Mouse (Mus musculus) ES-E14 (cell line): Measurements from ENCODE around the gene Wdhd1. TPM values are rescaled to one million over a fixed set of nuclear protein-coding genes. Genes with fewer than 3 reads are reported as not detected.

Experiments
- DNase-seq: peaks from one replicate; pipeline ENCODE4 v3.0.0-alpha.2; 2013; ENCODE audit warnings: low read depth, low spot score
- H3K27ac ChIP-seq: 2 replicates; pipeline ENCODE4 v1.5.1; 2012; ENCODE audit warnings: low read depth, mild to moderate bottlenecking, low read length, moderate library complexity, mixed read lengths; ENCODE audit not compliant: poor library complexity, insufficient read depth, severe bottlenecking
- H3K36me3 ChIP-seq: 2 replicates; pipeline ENCODE4 v1.6.1; 2012; ENCODE audit warnings: mild to moderate bottlenecking, low read length, moderate library complexity, mixed read lengths; ENCODE audit not compliant: control insufficient read depth, poor library complexity, insufficient read depth, severe bottlenecking
- H3K4me1 ChIP-seq, 2 experiments: fragments of 150-350 bp in 1 of 2; sonication (generic) in 1 of 2; 2 replicates each; pipeline ENCODE4 v1.6.1; 2012; ENCODE audit warnings: low read length in 2 of 2, mild to moderate bottlenecking in 1 of 2, mixed read lengths in 1 of 2; ENCODE audit not compliant: control insufficient read depth in 2 of 2, insufficient read depth in 2 of 2, poor library complexity in 1 of 2
- H3K4me3 ChIP-seq, 2 experiments: fragments of 150-350 bp in 1 of 2; sonication (generic) in 1 of 2; 2 replicates each; pipeline ENCODE4 v1.5.1; 2012; ENCODE audit warnings: low read length in 2 of 2, low read depth in 1 of 2, mild to moderate bottlenecking in 1 of 2, mixed read lengths in 1 of 2; ENCODE audit not compliant: insufficient read depth in 1 of 2, poor library complexity in 1 of 2, severe bottlenecking in 1 of 2
- H3K9ac ChIP-seq: 2 replicates; pipeline ENCODE4 v1.6.1; 2012; ENCODE audit warnings: low read depth, mild to moderate bottlenecking, low read length, mixed read lengths; ENCODE audit not compliant: poor library complexity, insufficient read depth, severe bottlenecking
- H3K9me3 ChIP-seq: fragments of 150-350 bp; sonication (generic); 2 replicates; pipeline ENCODE4 v1.6.1; 2012; ENCODE audit warnings: low read depth, mild to moderate bottlenecking, low read length; ENCODE audit not compliant: control insufficient read depth, insufficient read depth
- CHD2 ChIP-seq: IDR thresholded peaks from 2 replicates; pipeline ENCODE4 v1.6.1; 2014; ENCODE audit warnings: mild to moderate bottlenecking, low read depth, low read length, inconsistent platforms
- HCFC1 ChIP-seq: IDR thresholded peaks from 2 replicates; pipeline ENCODE4 v1.6.1; 2012; ENCODE audit warnings: low read length, inconsistent platforms, borderline replicate concordance; ENCODE audit not compliant: insufficient read depth
- MAFK ChIP-seq: IDR thresholded peaks from 2 replicates; pipeline ENCODE4 v1.6.1; 2014; ENCODE audit warnings: mild to moderate bottlenecking, low read depth, low read length, inconsistent platforms; ENCODE audit not compliant: insufficient read depth
- ZC3H11A ChIP-seq: IDR thresholded peaks from 2 replicates; pipeline ENCODE4 v1.6.1; 2012; ENCODE audit warnings: low read depth, mild to moderate bottlenecking, inconsistent platforms, low read length, borderline replicate concordance
- ZNF384 ChIP-seq: IDR thresholded peaks from 2 replicates; pipeline ENCODE4 v1.6.1; 2012; ENCODE audit warnings: low read depth, low read length, inconsistent platforms
- in situ Hi-C, 2 experiments: fragments of 600-800 bp; cut with MboI; formaldehyde crosslinking; loops; one replicate each; pipeline ENCODE4 v1.15.1; 2025; ENCODE audit warnings: low sequenced_read_pairs in 2 of 2, inconsistent platforms in 1 of 2; ENCODE audit not compliant: unreplicated experiment in 2 of 2
- total RNA-seq: library from RNA; depleted of rRNA; stranded (reverse); fragments of 300-350 nt; gene quantifications from 2 replicates; pipeline ENCODE4 v1.2.3, GENCODE M21; 2012; rRNA removed

The Wdhd1 gene
- total RNA-seq, 1 experiment = 22.0 TPM

- DNase-seq = no peak
- Histone ChIP-seq H3K36me3 (no peaks in the 10 kb centered on the region), H3K27ac (no peak overlapping the region), H3K4me1 (no peaks in the 10 kb centered on the region; a peak in 1 of 4 replicates), H3K9me3 (no peaks in the 10 kb centered on the region), H3K9ac (no peak overlapping the region), H3K4me3 (no peak overlapping the region)
- TF ChIP-seq MAFK = no peak
- no peak for TF ChIP-seq HCFC1
- TF ChIP-seq CHD2 = no peak
- TF ChIP-seq ZC3H11A = no peak
- no peak for TF ChIP-seq ZNF384
- in situ Hi-C loops = no loop called here
These were observed 79.9 kb downstream of the Wdhd1 start for GRCm38 (mm10) chr14:47196711-47197110.

GRCm38 (mm10) chr14:47194096-47194495, 82.6 kb downstream of the Wdhd1 start:
- Histone ChIP-seq H3K36me3 (no peaks in the 10 kb centered on the region), H3K9ac (no peak overlapping the region), H3K27ac (no peak overlapping the region), H3K9me3 (no peaks in the 10 kb centered on the region), H3K4me1 (no peaks in the 10 kb centered on the region; a peak in 1 of 4 replicates), H3K4me3 (no peak overlapping the region)
- TF ChIP-seq HCFC1 = no peak
- DNase-seq = no peak
- in situ Hi-C loops = no loop called here

GRCm38 (mm10) chr14:47193506-47193905, 83.2 kb downstream of the Wdhd1 start:
- TF ChIP-seq HCFC1 (no peak), ZNF384 (no peak), CHD2 (no peak), ZC3H11A (no peak), MAFK (no peak)
- in situ Hi-C loops = no loop called here
- no peak overlapping the region for H3K4me3 ChIP-seq
- H3K4me1 ChIP-seq = no peaks in the 10 kb centered on the region; a peak in 1 of 4 replicates
- no peaks in the 10 kb centered on the region for H3K9me3 ChIP-seq
- H3K27ac ChIP-seq = no peak overlapping the region
- DNase-seq = no peak
- no peak overlapping the region for H3K9ac ChIP-seq
- no peaks in the 10 kb centered on the region for H3K36me3 ChIP-seq

- no peak overlapping the region for H3K9ac ChIP-seq
- H3K36me3 ChIP-seq = no peaks in the 10 kb centered on the region
- no peak overlapping the region for H3K4me3 ChIP-seq
- no peak for TF ChIP-seq HCFC1
- no peak for TF ChIP-seq ZNF384
- TF ChIP-seq MAFK = no peak
- no peak for TF ChIP-seq CHD2
- no peak for TF ChIP-seq ZC3H11A
- no peak overlapping the region for H3K27ac ChIP-seq
- no peak for DNase-seq
- no peaks in the 10 kb centered on the region for H3K9me3 ChIP-seq
- H3K4me1 ChIP-seq = peaks cover 0 to 2% of the 10 kb centered on the region in 2 experiments; a peak in 1 of 4 replicates
- in situ Hi-C loops = no loop called here
These were observed 84.8 kb downstream of the Wdhd1 start for GRCm38 (mm10) chr14:47191861-47192260.

Other genes with a start within 250 kb of the Wdhd1 start
- 0.76 and 1.8 TPM in 2 replicates for gene Gch1, start 87.4 kb downstream of the Wdhd1 start, total RNA-seq
- gene Socs4, start 74 bp upstream of the Wdhd1 start, total RNA-seq = 6.7 and 10.4 TPM in 2 replicates
- 57.1 and 89.1 TPM in 2 replicates for gene Mapk1ip1l, start 21.4 kb upstream of the Wdhd1 start, total RNA-seq
- gene Lgals3, start 90.9 kb upstream of the Wdhd1 start, total RNA-seq = 36.9 TPM in 2 replicates
- 46.8 and 68.2 TPM in 2 replicates for gene Dlgap5, start 141.6 kb upstream of the Wdhd1 start, total RNA-seq
- 17.0 and 36.8 TPM in 2 replicates for gene Fbxo34, start 173.6 kb upstream of the Wdhd1 start, total RNA-seq